Mouse (Mus musculus): ENCODE results near the gene Gm42906. TPM values are rescaled to one million over a fixed set of nuclear protein-coding genes. Genes with fewer than 3 reads are reported as not detected.

Gene Gm42906
- polyA plus RNA-seq, 1 experiment: not detected

DNA sequence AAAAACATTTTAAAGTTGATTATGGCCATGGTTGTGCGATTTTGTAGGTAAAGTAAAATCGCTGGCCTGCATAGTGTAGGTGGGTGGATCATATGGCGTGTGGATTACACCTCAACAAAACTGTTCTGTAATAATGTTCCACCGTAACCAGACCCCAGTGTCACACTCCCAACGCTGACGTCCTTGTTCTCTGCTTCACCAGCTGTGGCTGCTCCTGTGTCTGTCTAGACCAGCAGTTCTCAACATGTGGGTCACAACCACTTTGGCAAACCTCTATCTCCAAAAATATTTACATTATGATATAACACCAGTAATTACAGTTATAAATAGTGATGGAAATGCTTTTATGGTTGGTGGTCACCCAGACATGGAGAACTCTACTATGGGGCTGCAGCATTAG lies 150.0 kb downstream of the Gm42906 start:
- Histone ChIP-seq H3K36me3 (ENCODE audit: control insufficient read depth, insufficient read depth) (no peaks in the 10 kb centered on the region), H3K4me3 (ENCODE audit: insufficient read depth, poor library complexity, severe bottlenecking) (no peak overlapping the region), H3K79me2 (ENCODE audit: control insufficient read depth, insufficient read depth) (no peaks in the 10 kb centered on the region), H3K79me3 (ENCODE audit: low read depth) (no peaks in the 10 kb centered on the region), H3ac (ENCODE audit: control insufficient read depth, insufficient read length, low read depth) (no peak overlapping the region), H3K27me3 (ENCODE audit: control insufficient read depth, insufficient read depth, insufficient read length) (no peaks in the 10 kb centered on the region)
- no peak for TF ChIP-seq MYOG (IDR thresholded peaks at IDR 0.05; ENCODE audit: control insufficient read depth, extremely low read depth, insufficient read length)
- TF ChIP-seq MAX (IDR thresholded peaks at IDR 0.05): no peak
- no peak for TF ChIP-seq CEBPB (IDR thresholded peaks at IDR 0.05; ENCODE audit: low read depth)
- TF ChIP-seq CTCF (IDR thresholded peaks at IDR 0.05; ENCODE audit: control insufficient read depth, insufficient read depth, insufficient read length): no peak
- no peak for TF ChIP-seq MYOD1 (IDR thresholded peaks at IDR 0.05; ENCODE audit: control insufficient read depth, insufficient read length, low read depth)
- TF ChIP-seq USF1 (IDR thresholded peaks at IDR 0.05; ENCODE audit: low read depth): no peak
- TF ChIP-seq FOSL1 (IDR thresholded peaks at IDR 0.05; ENCODE audit: insufficient read depth, low read length, poor library complexity, severe bottlenecking): no peak

DNA sequence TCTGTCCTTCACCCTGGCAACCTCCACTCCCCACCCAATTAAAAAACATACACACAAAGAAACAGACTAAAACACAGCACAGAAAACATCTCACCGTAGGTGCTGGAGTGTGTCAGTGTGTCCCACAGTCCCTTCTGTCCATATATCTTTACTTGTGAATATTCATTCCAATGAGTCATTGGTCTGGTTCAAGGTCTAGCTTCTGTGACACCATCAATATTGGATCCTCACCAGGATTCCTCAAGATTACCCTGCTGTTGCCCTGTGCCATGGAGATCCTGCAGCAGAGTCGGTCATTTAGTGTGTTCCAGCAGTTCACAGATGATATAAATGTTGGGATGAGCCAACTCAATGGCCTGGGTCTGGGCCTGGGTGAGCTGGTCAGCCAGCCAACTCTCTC lies 152.0 kb downstream of the Gm42906 start:
- no peaks in the 10 kb centered on the region for H3K79me3 ChIP-seq (ENCODE audit: low read depth)
- H3K4me3 ChIP-seq (ENCODE audit: insufficient read depth, poor library complexity, severe bottlenecking): no peak overlapping the region
- H3K79me2 ChIP-seq (ENCODE audit: control insufficient read depth, insufficient read depth): no peaks in the 10 kb centered on the region
- no peaks in the 10 kb centered on the region for H3K36me3 ChIP-seq (ENCODE audit: control insufficient read depth, insufficient read depth)
- H3K27me3 ChIP-seq (ENCODE audit: control insufficient read depth, insufficient read depth, insufficient read length): no peaks in the 10 kb centered on the region
- H3ac ChIP-seq (ENCODE audit: control insufficient read depth, insufficient read length, low read depth): no peak overlapping the region
- TF ChIP-seq MAX (IDR thresholded peaks at IDR 0.05) (no peak), MYOD1 (IDR thresholded peaks at IDR 0.05; ENCODE audit: control insufficient read depth, insufficient read length, low read depth) (no peak), FOSL1 (IDR thresholded peaks at IDR 0.05; ENCODE audit: insufficient read depth, low read length, poor library complexity, severe bottlenecking) (no peak), CTCF (IDR thresholded peaks at IDR 0.05; ENCODE audit: control insufficient read depth, insufficient read depth, insufficient read length) (no peak), USF1 (IDR thresholded peaks at IDR 0.05; ENCODE audit: low read depth) (no peak), MYOG (IDR thresholded peaks at IDR 0.05; ENCODE audit: control insufficient read depth, extremely low read depth, insufficient read length) (no peak), CEBPB (IDR thresholded peaks at IDR 0.05; ENCODE audit: low read depth) (no peak)

DNA sequence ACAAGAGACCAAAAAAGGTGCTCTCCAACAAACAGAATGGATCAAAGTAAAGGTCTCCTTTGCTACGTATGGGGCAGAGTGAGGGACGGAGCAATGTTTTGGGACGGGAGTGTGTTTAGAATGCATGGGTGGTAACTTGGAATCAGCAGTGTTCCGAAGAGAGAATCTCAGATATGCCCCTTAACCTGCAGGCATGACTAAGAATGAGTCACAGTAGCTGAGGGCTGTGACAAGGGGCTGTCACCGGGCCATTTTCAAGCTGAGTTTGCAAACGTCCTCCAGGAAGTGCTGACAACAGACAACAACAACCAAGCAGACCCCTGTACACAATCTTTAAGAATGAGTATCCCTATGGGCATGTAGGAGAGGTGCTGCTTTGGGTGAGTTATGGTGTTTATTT lies 153.7 kb downstream of the Gm42906 start:
- Histone ChIP-seq H3K4me3 (ENCODE audit: insufficient read depth, poor library complexity, severe bottlenecking) (no peak overlapping the region), H3K27me3 (ENCODE audit: control insufficient read depth, insufficient read depth, insufficient read length) (no peaks in the 10 kb centered on the region), H3K79me2 (ENCODE audit: control insufficient read depth, insufficient read depth) (no peaks in the 10 kb centered on the region), H3K79me3 (ENCODE audit: low read depth) (no peaks in the 10 kb centered on the region), H3K36me3 (ENCODE audit: control insufficient read depth, insufficient read depth) (no peaks in the 10 kb centered on the region), H3ac (ENCODE audit: control insufficient read depth, insufficient read length, low read depth) (no peak overlapping the region)
- no peak for TF ChIP-seq MAX (IDR thresholded peaks at IDR 0.05)
- no peak for TF ChIP-seq USF1 (IDR thresholded peaks at IDR 0.05; ENCODE audit: low read depth)
- TF ChIP-seq CEBPB (IDR thresholded peaks at IDR 0.05; ENCODE audit: low read depth): no peak
- TF ChIP-seq CTCF (IDR thresholded peaks at IDR 0.05; ENCODE audit: control insufficient read depth, insufficient read depth, insufficient read length): no peak
- no peak for TF ChIP-seq MYOG (IDR thresholded peaks at IDR 0.05; ENCODE audit: control insufficient read depth, extremely low read depth, insufficient read length)
- no peak for TF ChIP-seq MYOD1 (IDR thresholded peaks at IDR 0.05; ENCODE audit: control insufficient read depth, insufficient read length, low read depth)
- TF ChIP-seq FOSL1 (IDR thresholded peaks at IDR 0.05; ENCODE audit: insufficient read depth, low read length, poor library complexity, severe bottlenecking): no peak

DNA sequence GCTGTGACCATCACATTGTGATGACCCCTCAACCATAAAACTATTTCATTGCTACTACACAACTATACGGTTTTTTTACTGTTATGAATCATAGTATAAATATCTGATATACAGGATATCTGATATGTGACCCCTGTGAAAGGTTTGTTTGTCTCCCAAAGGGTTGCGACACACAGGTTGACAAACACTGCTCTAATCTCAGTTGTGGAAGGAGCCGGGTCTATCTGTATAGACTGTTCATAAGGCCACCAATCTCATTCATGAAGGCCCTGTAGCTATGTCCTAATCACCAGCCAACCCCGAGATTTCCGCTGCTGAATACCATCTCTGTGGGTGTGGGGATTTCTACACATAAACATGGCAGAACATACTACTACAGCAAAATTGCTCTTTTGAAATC lies 157.1 kb downstream of the Gm42906 start:
- Histone ChIP-seq H3K4me3 (ENCODE audit: insufficient read depth, poor library complexity, severe bottlenecking) (no peak overlapping the region), H3ac (ENCODE audit: control insufficient read depth, insufficient read length, low read depth) (no peak overlapping the region), H3K79me2 (ENCODE audit: control insufficient read depth, insufficient read depth) (no peaks in the 10 kb centered on the region), H3K79me3 (ENCODE audit: low read depth) (no peaks in the 10 kb centered on the region), H3K36me3 (ENCODE audit: control insufficient read depth, insufficient read depth) (no peaks in the 10 kb centered on the region), H3K27me3 (ENCODE audit: control insufficient read depth, insufficient read depth, insufficient read length) (no peaks in the 10 kb centered on the region)
- TF ChIP-seq CEBPB (IDR thresholded peaks at IDR 0.05; ENCODE audit: low read depth) (peak; percentile 57), MYOD1 (IDR thresholded peaks at IDR 0.05; ENCODE audit: control insufficient read depth, insufficient read length, low read depth) (no peak), FOSL1 (IDR thresholded peaks at IDR 0.05; ENCODE audit: insufficient read depth, low read length, poor library complexity, severe bottlenecking) (no peak), MAX (IDR thresholded peaks at IDR 0.05) (no peak), USF1 (IDR thresholded peaks at IDR 0.05; ENCODE audit: low read depth) (no peak), MYOG (IDR thresholded peaks at IDR 0.05; ENCODE audit: control insufficient read depth, extremely low read depth, insufficient read length) (no peak), CTCF (IDR thresholded peaks at IDR 0.05; ENCODE audit: control insufficient read depth, insufficient read depth, insufficient read length) (no peak)

DNA sequence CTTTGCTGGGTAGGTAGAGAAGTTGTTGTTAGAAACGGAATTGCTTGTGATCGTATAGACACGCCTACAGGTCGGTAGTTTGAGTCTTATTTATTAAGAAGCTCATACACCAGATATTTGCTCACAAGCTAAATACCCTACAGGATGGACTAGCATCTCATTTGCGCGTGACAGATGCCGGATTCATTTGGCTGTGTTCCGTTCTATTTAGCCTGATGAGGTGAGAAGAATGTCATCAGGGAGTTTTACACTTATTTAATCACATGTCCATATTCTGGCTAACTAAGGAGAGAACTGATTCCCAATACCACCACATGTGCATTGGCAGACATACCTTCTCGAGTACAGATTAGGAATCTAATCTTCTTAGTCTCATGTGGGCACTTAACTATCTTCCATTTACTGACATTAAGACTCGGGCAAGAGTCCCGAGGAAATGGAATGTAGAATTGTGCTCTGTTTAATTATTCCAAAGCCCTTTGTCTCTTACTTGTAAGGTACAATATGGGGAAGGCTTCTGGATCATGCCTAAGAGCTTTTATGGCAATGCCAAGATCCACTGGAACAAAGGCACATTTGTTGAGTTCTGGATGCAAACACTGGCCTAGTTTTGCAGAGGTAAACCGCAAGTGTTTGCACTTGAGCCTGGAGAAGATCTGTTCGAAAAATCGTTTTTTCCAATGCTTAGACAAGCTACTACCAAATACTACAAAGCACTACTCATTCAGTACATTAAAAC lies 160.9 kb downstream of the Gm42906 start:
- Histone ChIP-seq H3K36me3 (ENCODE audit: control insufficient read depth, insufficient read depth) (no peaks in the 10 kb centered on the region), H3ac (ENCODE audit: control insufficient read depth, insufficient read length, low read depth) (no peak overlapping the region), H3K79me3 (ENCODE audit: low read depth) (no peaks in the 10 kb centered on the region), H3K4me3 (ENCODE audit: insufficient read depth, poor library complexity, severe bottlenecking) (no peak overlapping the region), H3K79me2 (ENCODE audit: control insufficient read depth, insufficient read depth) (no peaks in the 10 kb centered on the region), H3K27me3 (ENCODE audit: control insufficient read depth, insufficient read depth, insufficient read length) (no peaks in the 10 kb centered on the region)
- TF ChIP-seq FOSL1 (IDR thresholded peaks at IDR 0.05; ENCODE audit: insufficient read depth, low read length, poor library complexity, severe bottlenecking) (no peak), MAX (IDR thresholded peaks at IDR 0.05) (no peak), MYOD1 (IDR thresholded peaks at IDR 0.05; ENCODE audit: control insufficient read depth, insufficient read length, low read depth) (no peak), USF1 (IDR thresholded peaks at IDR 0.05; ENCODE audit: low read depth) (no peak), MYOG (IDR thresholded peaks at IDR 0.05; ENCODE audit: control insufficient read depth, extremely low read depth, insufficient read length) (no peak), CTCF (IDR thresholded peaks at IDR 0.05; ENCODE audit: control insufficient read depth, insufficient read depth, insufficient read length) (no peak)

Data from C2C12 (cell line).